Mouse (Mus musculus) liver, adult 2 months (tissue): Measurements from ENCODE around the gene Olfr195.

ENCODE experiments used
- CTCF ChIP-seq: fragments of 200-500 bp; IDR thresholded peaks from 2 replicates; pipeline ENCODE4 v1.5.1; 2011; ENCODE audit warnings: low read depth, low read length, control low read depth
- POLR2A ChIP-seq: fragments of 200-500 bp; IDR thresholded peaks from 2 replicates; pipeline ENCODE4 v1.6.1; 2011; ENCODE audit warnings: low read length, control low read depth; ENCODE audit not compliant: insufficient read depth; ENCODE audit errors: extremely low read depth

DNA sequence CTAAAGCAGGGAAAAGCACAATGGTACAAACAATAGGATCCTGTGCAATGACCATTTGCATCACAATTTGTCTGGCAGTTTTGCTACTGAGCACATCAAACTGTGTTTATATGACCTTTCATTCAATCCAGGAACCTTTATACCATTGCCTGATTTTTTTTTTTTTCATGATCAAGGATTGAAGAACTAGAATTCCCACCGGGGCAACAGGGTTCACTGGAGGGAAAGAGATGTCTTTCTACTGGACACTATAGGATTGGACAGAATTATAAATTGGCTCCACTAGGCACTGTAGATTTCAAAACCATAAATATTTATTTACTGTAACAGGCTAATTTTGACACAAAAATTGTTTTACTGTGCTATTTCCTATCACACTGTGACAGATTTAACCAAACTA, 35.1 kb upstream of the Olfr195 start, which contains the start of gene Olfr193:
- no peak for TF ChIP-seq CTCF
- no peak for TF ChIP-seq POLR2A
